Mouse (Mus musculus): Measurements from ENCODE around the gene Irf1.

Gene Irf1

GRCm38 (mm10) chr11:53783288-53783687, 13.5 kb downstream of the Irf1 start:
- no peak for DNase-seq (ENCODE audit: low spot score)

GRCm38 (mm10) chr11:53785311-53785936, 15.6 kb downstream of the Irf1 start:
- no peak for DNase-seq (ENCODE audit: low spot score)

GRCm38 (mm10) chr11:53786058-53787031, 16.5 kb downstream of the Irf1 start:
- no peak for DNase-seq (ENCODE audit: low spot score)

GRCm38 (mm10) chr11:53788196-53788595, 18.4 kb downstream of the Irf1 start:
- no peak for DNase-seq (ENCODE audit: low spot score)

GRCm38 (mm10) chr11:53789277-53789676, 19.5 kb downstream of the Irf1 start:
- no peak for DNase-seq (ENCODE audit: low spot score)

- no peak for DNase-seq (ENCODE audit: low spot score)
Measured at GRCm38 (mm10) chr11:53792986-53793385, 23.2 kb downstream of the Irf1 start.

- no peak for DNase-seq (ENCODE audit: low spot score)
Measured at GRCm38 (mm10) chr11:53794015-53794414, 24.2 kb downstream of the Irf1 start.

- DNase-seq (ENCODE audit: low spot score), result no peak
Measured at GRCm38 (mm10) chr11:53794671-53795557, 25.1 kb downstream of the Irf1 start.

- DNase-seq (ENCODE audit: low spot score), result no peak
Measured at GRCm38 (mm10) chr11:53795813-53796212, 26.0 kb downstream of the Irf1 start.

GRCm38 (mm10) chr11:53796409-53797151, 26.8 kb downstream of the Irf1 start:
- DNase-seq (ENCODE audit: low spot score), result no peak

- DNase-seq (ENCODE audit: low spot score), result no peak
Measured at GRCm38 (mm10) chr11:53797386-53797920, 27.6 kb downstream of the Irf1 start.

GRCm38 (mm10) chr11:53798041-53798711, 28.4 kb downstream of the Irf1 start:
- no peak for DNase-seq (ENCODE audit: low spot score)

GRCm38 (mm10) chr11:53800036-53800435, 30.2 kb downstream of the Irf1 start:
- DNase-seq (ENCODE audit: low spot score), result no peak

- DNase-seq (ENCODE audit: low spot score), result no peak
Measured at GRCm38 (mm10) chr11:53800975-53801374, 31.2 kb downstream of the Irf1 start.

GRCm38 (mm10) chr11:53803093-53803492, 33.3 kb downstream of the Irf1 start:
- no peak for DNase-seq (ENCODE audit: low spot score)

- no peak for DNase-seq (ENCODE audit: low spot score)
Measured at GRCm38 (mm10) chr11:53803494-53803893, 33.7 kb downstream of the Irf1 start.

GRCm38 (mm10) chr11:53804569-53805344, 34.9 kb downstream of the Irf1 start:
- no peak for DNase-seq (ENCODE audit: low spot score)

- DNase-seq (ENCODE audit: low spot score), result no peak
Measured at GRCm38 (mm10) chr11:53805786-53806185, 36.0 kb downstream of the Irf1 start.

- no peak for DNase-seq (ENCODE audit: low spot score)
Measured at GRCm38 (mm10) chr11:53809354-53809753, 39.5 kb downstream of the Irf1 start.

- DNase-seq (ENCODE audit: low spot score), result no peak
Measured at GRCm38 (mm10) chr11:53810156-53810555, 40.3 kb downstream of the Irf1 start.
